Mouse (Mus musculus) MEL-GATA-1-ER (cell line): Measurements from ENCODE around the gene Slc24a2.

Experiments
- DNase-seq: peaks from one replicate; pipeline ENCODE4 v3.0.0-alpha.2; 2012; ENCODE audit warnings: low read depth; ENCODE audit errors: extremely low read depth

Slc24a2 gene

DNA sequence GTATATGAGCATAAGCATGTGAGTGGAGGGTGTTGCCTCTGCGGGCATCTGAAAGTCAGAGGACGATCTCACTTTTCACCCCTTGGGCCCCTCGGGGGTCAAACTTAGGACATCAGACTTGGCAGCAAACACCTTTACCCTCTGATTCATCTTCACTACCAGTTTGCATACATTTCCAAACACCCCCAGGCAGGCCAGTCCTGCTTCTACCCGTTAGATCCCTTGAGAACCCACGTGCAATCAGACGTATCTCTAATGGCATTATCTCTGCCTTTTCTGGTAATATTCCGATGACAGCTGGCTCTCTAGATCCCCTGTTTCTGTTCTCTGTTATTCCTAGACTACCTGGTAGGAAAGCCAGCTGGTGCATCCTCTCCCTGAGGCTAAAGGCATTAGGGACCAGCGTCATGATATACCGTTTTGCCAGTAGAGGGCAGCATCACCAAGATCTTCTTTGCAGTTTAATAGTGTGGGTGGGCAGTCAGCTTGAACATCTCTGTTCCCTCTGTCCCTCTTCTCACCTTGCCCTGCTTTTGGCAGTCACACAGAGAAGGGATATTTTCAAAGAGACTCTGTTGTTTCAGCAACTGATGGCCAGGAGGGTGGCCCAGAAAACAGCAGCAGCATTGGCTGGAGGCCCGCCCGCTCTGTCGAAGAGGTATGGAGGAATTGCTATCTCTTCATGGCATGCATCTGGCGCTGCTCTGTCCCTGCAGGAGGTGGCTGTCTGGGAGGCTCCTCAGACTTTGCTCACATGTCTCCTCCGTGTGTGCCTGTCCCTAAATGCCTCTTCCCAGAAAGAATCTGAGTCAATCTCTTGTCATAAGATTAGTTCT lies 272.5 kb downstream of the Slc24a2 start:
- peak; percentile 22 for DNase-seq

DNA sequence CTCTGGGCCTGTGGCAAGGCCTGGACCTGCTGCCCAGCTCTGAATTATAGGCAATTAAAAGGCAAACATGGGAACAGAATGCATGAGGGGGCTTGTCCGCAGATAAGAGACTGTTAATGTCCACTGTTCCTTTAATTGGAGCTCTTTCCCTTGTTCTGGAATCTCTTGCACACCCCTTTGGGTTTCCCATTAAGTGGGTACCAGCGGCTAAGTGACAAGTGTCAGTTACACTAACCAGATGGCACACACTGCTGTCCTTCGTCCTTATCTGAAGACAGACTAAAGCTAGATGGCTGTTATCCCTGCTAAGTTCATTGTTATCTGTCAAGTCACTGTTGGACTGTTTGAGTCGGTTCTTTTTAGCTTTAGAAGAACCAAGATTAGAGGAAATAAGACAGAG lies 274.8 kb downstream of the Slc24a2 start:
- DNase-seq: no peak

DNA sequence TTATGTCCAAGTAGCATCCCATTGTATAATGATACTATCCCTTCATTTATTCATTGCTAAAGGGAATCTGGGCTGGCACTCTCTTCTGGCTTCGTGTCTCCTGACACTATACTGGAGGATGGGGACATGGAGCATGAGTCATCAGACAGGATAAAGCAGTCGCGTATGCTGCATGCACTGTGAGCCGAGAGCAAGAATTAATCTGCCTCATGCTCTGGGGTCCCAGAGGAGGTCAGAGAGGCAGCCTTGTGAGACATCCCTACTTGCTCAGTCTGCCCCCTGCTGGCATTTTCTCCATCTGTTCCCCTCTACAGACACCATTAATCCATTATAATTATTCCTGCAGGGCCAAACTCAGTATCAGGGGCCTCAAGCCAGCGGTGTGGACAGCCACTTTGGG lies 276.8 kb downstream of the Slc24a2 start:
- DNase-seq: no peak

DNA sequence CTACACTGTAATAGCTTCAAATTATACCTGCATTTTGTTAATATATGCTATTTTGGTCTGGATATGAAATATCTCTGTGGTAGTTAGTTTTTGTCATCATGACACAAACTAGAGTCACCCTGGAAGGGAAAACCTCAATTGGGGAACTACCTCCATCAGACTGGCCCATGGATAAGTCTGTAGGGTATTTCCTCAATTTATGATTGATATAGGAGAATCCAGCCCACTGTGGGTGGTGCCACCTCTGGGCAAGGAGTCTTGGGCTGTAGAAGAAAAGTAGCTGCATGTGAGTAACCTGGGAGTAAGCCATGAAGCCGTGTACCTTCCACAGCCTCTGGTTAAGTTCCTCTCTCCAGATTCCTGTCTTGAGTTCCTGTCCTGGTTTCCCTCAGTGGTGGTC lies 281.5 kb downstream of the Slc24a2 start:
- DNase-seq: peak; percentile 58

DNA sequence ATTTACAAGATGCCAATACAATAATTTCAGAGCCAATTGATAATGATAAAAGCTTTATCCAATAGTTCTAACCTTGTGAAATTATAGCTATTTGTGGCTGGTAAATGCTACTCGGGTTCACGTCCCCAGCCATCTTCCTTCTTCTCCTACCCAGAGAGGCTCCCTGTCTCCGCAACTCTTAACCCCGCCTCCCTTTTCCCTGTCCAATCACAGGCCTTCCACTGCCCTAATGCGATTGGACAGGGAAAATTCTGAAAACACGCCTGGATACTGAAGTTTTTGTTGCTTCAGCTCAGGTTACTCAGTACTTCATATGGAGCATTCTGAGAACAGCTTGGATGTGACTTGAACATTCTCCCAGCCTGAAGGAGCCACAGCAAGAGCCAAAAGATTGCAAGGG lies 287.0 kb downstream of the Slc24a2 start:
- DNase-seq: no peak

DNA sequence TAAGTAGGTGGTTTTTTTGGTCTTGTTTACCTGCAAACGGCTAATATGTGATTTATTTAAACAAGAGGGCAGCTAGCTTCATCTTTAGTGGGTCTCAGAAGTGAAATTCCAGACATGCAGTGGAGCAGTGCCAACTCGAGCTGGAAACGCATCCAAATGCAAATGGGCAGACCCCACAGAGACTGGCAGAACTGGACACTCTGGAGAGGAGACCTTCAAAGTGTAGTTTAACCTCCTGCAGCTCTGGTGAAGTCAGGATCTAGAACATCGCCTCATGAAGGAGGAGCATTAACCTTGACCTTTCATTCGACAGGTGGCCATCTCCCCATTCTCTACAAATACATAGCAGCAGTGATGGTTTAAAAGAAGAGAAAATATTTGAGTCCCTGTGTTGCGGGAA lies 287.6 kb downstream of the Slc24a2 start:
- DNase-seq: no peak

DNA sequence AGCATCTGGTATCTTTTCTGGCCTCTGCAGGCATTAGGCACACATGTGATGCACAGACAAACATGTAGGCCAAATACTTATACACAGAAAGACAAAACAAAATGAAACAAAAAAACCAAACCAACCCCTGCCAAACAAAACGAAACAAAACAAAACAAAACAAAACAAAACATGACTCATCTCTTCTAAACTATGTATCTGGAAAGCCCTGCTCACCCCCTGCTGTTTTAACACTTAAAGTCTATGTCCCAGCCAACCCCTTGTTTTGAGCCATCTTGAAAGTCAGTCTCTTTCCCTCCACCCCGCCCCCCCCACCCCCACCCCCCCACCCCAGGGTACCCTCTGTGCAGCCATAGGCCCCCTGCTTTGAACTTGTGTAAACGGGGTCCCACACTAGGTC lies 293.6 kb downstream of the Slc24a2 start:
- DNase-seq: no peak

DNA sequence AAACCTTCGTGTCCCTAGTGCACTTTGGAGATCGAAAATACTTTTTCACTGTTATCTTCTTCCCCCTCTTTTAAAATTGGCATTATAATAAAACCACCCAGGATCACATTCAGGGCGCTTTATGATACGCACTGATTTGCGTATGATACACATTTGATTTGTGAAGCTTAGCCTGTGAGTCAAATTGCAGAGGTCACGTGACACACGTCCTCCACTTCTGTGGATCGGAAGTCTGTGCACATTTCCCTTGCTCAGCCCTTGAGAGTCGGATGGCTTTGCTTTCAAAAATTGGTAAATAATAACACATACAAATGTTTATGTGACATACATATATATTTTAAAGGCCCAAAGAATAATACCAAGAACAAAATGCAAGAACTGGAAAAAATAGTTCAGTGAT lies 294.1 kb downstream of the Slc24a2 start:
- no peak for DNase-seq
